Comparison of ENCODE assay signal across 11 mouse cellular contexts in genomic region chr9:62245612-62246379, GRCm38 (mm10). TPM values are rescaled to one million over a fixed set of nuclear protein-coding genes. Genes with fewer than 3 reads are reported as not detected.
A peak's percentile ranks its signal among the peaks of the same experiment; 100 is the strongest.
DNase-seq lines count a peak whose midpoint lies in the region; ATAC-seq and TF ChIP-seq lines count a peak whose summit lies in the region.
"Had no signal": no experiment of that assay in that cellular context is flagged by ENCODE, and none has a peak within 500 bp of the region (broad histone marks: within the 10 kb centered on the region; RNA-seq: fewer than 3 reads in every experiment).

No protein-coding gene starts in this region.

- no peak overlapping the region for H3K27ac ChIP-seq in embryonic facial prominence, embryonic 11.5 days (replicated peaks; ENCODE audit: low read depth, low read length)
- no peak overlapping the region for H3K27ac ChIP-seq in embryonic facial prominence, embryonic 10.5 days (replicated peaks)
- peak overlapping the region; percentile 50; the same call in 1 of the 2 replicates for H3K27ac ChIP-seq in lung, embryonic 14.5 days (ENCODE audit: low read depth)
- H3K27ac ChIP-seq in hindbrain, embryonic 14.5 days, result peak overlapping the region; percentile 53; the same call in 1 of the 2 replicates
- 0 out of 2 replicates have a peak overlapping the region, but pooled peaks have one; percentile 9 for H3K27ac ChIP-seq in neural tube, embryonic 15.5 days (replicated peaks)
- H3K27ac ChIP-seq: embryonic facial prominence, embryonic 13.5 days had no signal

- ATAC-seq in embryonic facial prominence, embryonic 11.5 days (replicated peaks; ENCODE audit: insufficient number of reproducible peaks, low FRiP score, low TSS enrichment, low read depth), result no peak
- ATAC-seq in lung, embryonic 14.5 days (ENCODE audit: insufficient read depth), result no peak
- no peak for ATAC-seq in hindbrain, embryonic 14.5 days (ENCODE audit: low FRiP score)
- ATAC-seq in neural tube, embryonic 15.5 days (ENCODE audit: low FRiP score), result no peak

- H3K4me2 ChIP-seq in embryonic facial prominence, embryonic 11.5 days (ENCODE audit: low read depth, low read length), result no peak overlapping the region
- 0 out of 2 replicates have a peak overlapping the region, but pooled peaks have one; percentile 15 for H3K4me2 ChIP-seq in lung, embryonic 14.5 days
- no peak overlapping the region for H3K4me2 ChIP-seq in hindbrain, embryonic 14.5 days (replicated peaks)
- no peak overlapping the region for H3K4me2 ChIP-seq in neural tube, embryonic 15.5 days
- H3K4me2 ChIP-seq: embryonic facial prominence, embryonic 13.5 days had no signal

- intact Hi-C loops in left cerebral cortex, postnatal 36 days (cut with DNase I), result loop anchor here (1.0 to 2.0 kb wide), 2 partner anchors 205 to 278 kb away; no protein-coding TSS in a partner anchor

- WGBS in embryonic facial prominence, embryonic 11.5 days, result 69% methylated on average over 17 of the region's 17 CpGs
- 73% methylated on average over 17 of the region's 17 CpGs for WGBS in embryonic facial prominence, embryonic 10.5 days
- 35% methylated on average over 17 of the region's 17 CpGs for WGBS in lung, embryonic 14.5 days
- 44% methylated on average over 17 of the region's 17 CpGs for WGBS in hindbrain, embryonic 14.5 days
- WGBS in neural tube, embryonic 15.5 days, result 48% methylated on average over 17 of the region's 17 CpGs

- H3K4me3 ChIP-seq in embryonic facial prominence, embryonic 11.5 days (ENCODE audit: low read depth, low read length), result no peak overlapping the region
- H3K4me3 ChIP-seq in embryonic facial prominence, embryonic 10.5 days, result no peak overlapping the region
- H3K4me3 ChIP-seq in lung, embryonic 14.5 days (ENCODE audit: low read depth, low read length), result no peak overlapping the region
- H3K4me3 ChIP-seq in hindbrain, embryonic 14.5 days (replicated peaks; ENCODE audit: low read length), result no peak overlapping the region
- no peak overlapping the region for H3K4me3 ChIP-seq in neural tube, embryonic 15.5 days (replicated peaks)
- H3K4me3 ChIP-seq: embryonic facial prominence, embryonic 13.5 days had no signal

- no peak overlapping the region for H3K9ac ChIP-seq in embryonic facial prominence, embryonic 11.5 days (replicated peaks; ENCODE audit: low read length)
- no peak overlapping the region for H3K9ac ChIP-seq in lung, embryonic 14.5 days
- H3K9ac ChIP-seq in hindbrain, embryonic 14.5 days, result peak overlapping the region; percentile 22; the same call in 1 of the 2 replicates
- 0 out of 2 replicates have a peak overlapping the region, but pooled peaks have one; percentile 26 for H3K9ac ChIP-seq in neural tube, embryonic 15.5 days (replicated peaks)
- H3K9ac ChIP-seq: embryonic facial prominence, embryonic 13.5 days had no signal

- peak; percentile 35 for DNase-seq in embryonic facial prominence, embryonic 11.5 days (ENCODE audit: low spot score)
- no peak for DNase-seq in embryonic facial prominence, embryonic 10.5 days (ENCODE audit: low spot score)
- peak; percentile 62 for DNase-seq in lung, embryonic 14.5 days
- no peak for DNase-seq in lung, postnatal 25 days (ENCODE audit: low spot score)
- peak; percentile 41 for DNase-seq in hindbrain, embryonic 14.5 days (ENCODE audit: low spot score)
- no peak for DNase-seq in urinary bladder, adult 2 months (ENCODE audit: low spot score)
- no peak for DNase-seq in left cerebral cortex, postnatal 36 days (ENCODE audit: low spot score in 2 of 2)

- peak; percentile 57 for TF ChIP-seq CTCF in lung, embryonic 14.5 days (IDR thresholded peaks at IDR 0.05; ENCODE audit: low read depth)

- no peaks in the 10 kb centered on the region for H3K9me3 ChIP-seq in embryonic facial prominence, embryonic 11.5 days (replicated peaks; ENCODE audit: control insufficient read depth, low read length)
- peaks cover 3% of the 10 kb centered on the region; the same call in 1 of the 2 replicates for H3K9me3 ChIP-seq in embryonic facial prominence, embryonic 10.5 days
- no peaks in the 10 kb centered on the region for H3K9me3 ChIP-seq in lung, embryonic 14.5 days (ENCODE audit: low read depth, low read length)
- H3K9me3 ChIP-seq in hindbrain, embryonic 14.5 days (ENCODE audit: control insufficient read depth, low read length), result no peaks in the 10 kb centered on the region
- H3K9me3 ChIP-seq in neural tube, embryonic 15.5 days (replicated peaks), result no peaks in the 10 kb centered on the region
- H3K9me3 ChIP-seq: embryonic facial prominence, embryonic 13.5 days had no signal

- H3K4me1 ChIP-seq in embryonic facial prominence, embryonic 11.5 days (ENCODE audit: control insufficient read depth, insufficient read depth, low read length), result no peaks in the 10 kb centered on the region
- H3K4me1 ChIP-seq in embryonic facial prominence, embryonic 10.5 days, result peaks cover 8% of the 10 kb centered on the region
- peaks cover 3% of the 10 kb centered on the region; the same call in 1 of the 2 replicates for H3K4me1 ChIP-seq in lung, embryonic 14.5 days (ENCODE audit: insufficient read depth)
- 0 out of 2 replicates have a peak, but pooled peaks cover 7% of the 10 kb centered on the region for H3K4me1 ChIP-seq in hindbrain, embryonic 14.5 days (replicated peaks; ENCODE audit: control insufficient read depth, insufficient read depth, low read length)
- H3K4me1 ChIP-seq in neural tube, embryonic 15.5 days, result peaks cover 18% of the 10 kb centered on the region

- H3K27me3 ChIP-seq in embryonic facial prominence, embryonic 11.5 days (ENCODE audit: control insufficient read depth, insufficient read depth, low read length), result no peaks in the 10 kb centered on the region
- peaks cover 20% of the 10 kb centered on the region for H3K27me3 ChIP-seq in embryonic facial prominence, embryonic 10.5 days (replicated peaks; ENCODE audit: low read depth, poor library complexity, severe bottlenecking)
- H3K27me3 ChIP-seq in lung, embryonic 14.5 days (ENCODE audit: insufficient read depth, low read length), result peaks cover 4% of the 10 kb centered on the region; the same call in 1 of the 2 replicates
- H3K27me3 ChIP-seq in hindbrain, embryonic 14.5 days (ENCODE audit: control insufficient read depth, insufficient read depth, low read length), result no peaks in the 10 kb centered on the region
- 0 out of 2 replicates have a peak, but pooled peaks cover 3% of the 10 kb centered on the region for H3K27me3 ChIP-seq in neural tube, embryonic 15.5 days (replicated peaks)

- no peaks in the 10 kb centered on the region for H3K36me3 ChIP-seq in embryonic facial prominence, embryonic 11.5 days (replicated peaks; ENCODE audit: control insufficient read depth, insufficient read depth, low read depth, low read length)
- no peaks in the 10 kb centered on the region for H3K36me3 ChIP-seq in embryonic facial prominence, embryonic 10.5 days (replicated peaks)
- no peaks in the 10 kb centered on the region for H3K36me3 ChIP-seq in lung, embryonic 14.5 days (ENCODE audit: insufficient read depth)
- H3K36me3 ChIP-seq in hindbrain, embryonic 14.5 days (replicated peaks; ENCODE audit: control insufficient read depth, insufficient read depth), result no peaks in the 10 kb centered on the region
- H3K36me3 ChIP-seq in neural tube, embryonic 15.5 days, result no peaks in the 10 kb centered on the region
- H3K36me3 ChIP-seq: embryonic facial prominence, embryonic 13.5 days had no signal

RNA-seq across cellular contexts. Expression of gene Spesp1, which starts 36.2 kb away (rescaled TPM):
- not detected in 2 replicates for polyA plus RNA-seq in embryonic facial prominence, embryonic 11.5 days (2014; fragmentation: Nextera tagmentation; extraction: Ambion mirVana)
- not detected in 2 replicates for polyA plus RNA-seq in embryonic facial prominence, embryonic 10.5 days (2016; fragmentation: Nextera tagmentation; extraction: Ambion mirVana)
- polyA plus RNA-seq in lung, embryonic 14.5 days (2014; fragmentation: Nextera tagmentation; extraction: Ambion mirVana), result not detected in 2 replicates
- not detected in 2 replicates for polyA plus RNA-seq in hindbrain, embryonic 14.5 days (2014; fragmentation: Nextera tagmentation; extraction: Ambion mirVana)
- not detected in 2 replicates for polyA plus RNA-seq in neural tube, embryonic 15.5 days (2015; fragmentation: Nextera tagmentation; extraction: Ambion mirVana)
- not detected in 2 replicates for polyA plus RNA-seq in urinary bladder, adult 2 months (2012; rRNA removed)
- under 1 TPM in 1 of 2 experiments, not detected in 1; 0.16 TPM for total RNA-seq in left cerebral cortex, postnatal 36 days (2021)
- total RNA-seq: heart, postnatal 10 days; megakaryocyte-erythroid progenitor cell, adult 5-6 weeks had no signal
- polyA plus RNA-seq: embryonic facial prominence, embryonic 13.5 days had no signal

Comparison
In these comparisons a context has a peak if more than half of its experiments do, and no peak if none do; other contexts are left out.
1. DNase-seq: peak in embryonic facial prominence, embryonic 11.5 days (single experiment), lung, embryonic 14.5 days (single experiment) and hindbrain, embryonic 14.5 days (single experiment); none in embryonic facial prominence, embryonic 10.5 days (single experiment), lung, postnatal 25 days (single experiment), urinary bladder, adult 2 months (single experiment) and left cerebral cortex, postnatal 36 days (0 of 2).
2. H3K27ac ChIP-seq: peak in lung, embryonic 14.5 days (single experiment), hindbrain, embryonic 14.5 days (single experiment) and neural tube, embryonic 15.5 days (single experiment); none in embryonic facial prominence, embryonic 11.5 days (single experiment) and embryonic facial prominence, embryonic 10.5 days (single experiment).
3. H3K9ac ChIP-seq: peak in hindbrain, embryonic 14.5 days (single experiment) and neural tube, embryonic 15.5 days (single experiment); none in embryonic facial prominence, embryonic 11.5 days (single experiment) and lung, embryonic 14.5 days (single experiment).